37 mouse cellular contexts compared by ENCODE assay signal in genomic region chr16:16863978-16864377, GRCm38 (mm10). TPM values are rescaled to one million over a fixed set of nuclear protein-coding genes. Genes with fewer than 3 reads are reported as not detected.
A peak's percentile ranks its signal among the peaks of the same experiment; 100 is the strongest.
DNase-seq lines count a peak whose midpoint lies in the region; ATAC-seq and TF ChIP-seq lines count a peak whose summit lies in the region.
"Had no signal": no experiment of that assay in that cellular context is flagged by ENCODE, and none has a peak within 500 bp of the region (broad histone marks: within the 10 kb centered on the region; RNA-seq: fewer than 3 reads in every experiment).

TSS of gene Igll1 (minus strand) at chr16:16863985.

- no peaks in the 10 kb centered on the region; the same call in 1 of the 2 replicates for H3K4me1 ChIP-seq in kidney, adult 2 months (ENCODE audit: control insufficient read depth, insufficient read depth, low read length)
- H3K4me1 ChIP-seq in kidney, embryonic 15.5 days, result no peaks in the 10 kb centered on the region
- peaks cover 2 to 17% of the 10 kb centered on the region in 2 experiments; a peak in 3 of 4 replicates for H3K4me1 ChIP-seq in MEL (ENCODE audit: control insufficient read depth in 1 of 2, insufficient read depth in 2 of 2, low read length in 2 of 2)
- no peaks in the 10 kb centered on the region for H3K4me1 ChIP-seq in stomach, postnatal 0 days (replicated peaks; ENCODE audit: control insufficient read depth, insufficient read depth)
- H3K4me1 ChIP-seq: embryonic facial prominence, embryonic 15.5 days; hindbrain, embryonic 13.5 days; limb, embryonic 12.5 days; liver, embryonic 13.5 days; lung, embryonic 15.5 days; midbrain, embryonic 10.5 days had no signal

- no peak within 1 kb of the TSS for H3K4me3 ChIP-seq in kidney, adult 2 months (ENCODE audit: insufficient read depth, low read depth, low read length)
- no peak within 1 kb of the TSS for H3K4me3 ChIP-seq in kidney, embryonic 15.5 days (replicated peaks)
- no peak within 1 kb of the TSS for H3K4me3 ChIP-seq in MEL (ENCODE audit: control insufficient read depth in 1 of 2, insufficient read depth in 1 of 2, low read depth in 2 of 2, low read length in 2 of 2)
- no peak within 1 kb of the TSS for H3K4me3 ChIP-seq in stomach, postnatal 0 days (ENCODE audit: low read depth, low read length)
- H3K4me3 ChIP-seq: embryonic facial prominence, embryonic 15.5 days; heart, embryonic 12.5 days; hindbrain, embryonic 13.5 days; layer of hippocampus, adult 2 months; left cerebral cortex, adult 2 months; limb, embryonic 12.5 days; liver, embryonic 13.5 days; lung, embryonic 15.5 days; midbrain, embryonic 10.5 days had no signal

- no peaks in the 10 kb centered on the region for H3K79me2 ChIP-seq in MEL (ENCODE audit: control insufficient read depth, insufficient read depth, low read length, poor library complexity)

- no peaks in the 10 kb centered on the region for H3K27me3 ChIP-seq in kidney, adult 2 months (replicated peaks; ENCODE audit: control insufficient read depth, insufficient read depth, low read length)
- no peaks in the 10 kb centered on the region for H3K27me3 ChIP-seq in kidney, embryonic 15.5 days
- peaks cover 0 to 1% of the 10 kb centered on the region in 2 experiments; a peak in 1 of 4 replicates for H3K27me3 ChIP-seq in MEL (ENCODE audit: control insufficient read depth in 1 of 2, insufficient read depth in 2 of 2, low read length in 2 of 2)
- H3K27me3 ChIP-seq in stomach, postnatal 0 days (ENCODE audit: control insufficient read depth, insufficient read depth, low read length), result no peaks in the 10 kb centered on the region
- H3K27me3 ChIP-seq: embryonic facial prominence, embryonic 15.5 days; heart, embryonic 12.5 days; hindbrain, embryonic 13.5 days; limb, embryonic 12.5 days; liver, embryonic 13.5 days; lung, embryonic 15.5 days had no signal

- DNase-seq in kidney, adult 2 months, result no peak
- DNase-seq in thymus, postnatal 14 days, result peak; percentile 2
- DNase-seq in thymus, postnatal 0 days (ENCODE audit: low spot score), result no peak
- DNase-seq in MEL (ENCODE audit: low read depth, low spot score), result no peak
- DNase-seq in stomach, postnatal 0 days (ENCODE audit: low spot score), result peak; percentile 10
- DNase-seq: adrenal gland, postnatal 14 days; B cell, adult 2 months; cerebellum, adult 11-12 months; cerebellum, adult 9-11 months; gastrocnemius, postnatal 25 days; heart, adult 18-20 months; heart, postnatal 4 days; kidney, postnatal 25 days; liver, embryonic 13.5 days; retina, postnatal 1 day; right cerebral cortex, postnatal 25 days; spleen, adult 18-20 months had no signal

- TF ChIP-seq RAD21 in MEL (IDR thresholded peaks at IDR 0.05; ENCODE audit: low read depth, low read length), result no peak

- TF ChIP-seq POLR2A in kidney, adult 2 months (IDR thresholded peaks at IDR 0.05; ENCODE audit: low read depth, low read length), result no peak
- TF ChIP-seq POLR2A in MEL (IDR thresholded peaks at IDR 0.05; ENCODE audit: control insufficient read depth in 1 of 2, insufficient read depth in 1 of 2, low read depth in 1 of 2, low read length in 2 of 2, poor library complexity in 1 of 2), result no peak

- ATAC-seq in kidney, embryonic 15.5 days (replicated peaks; ENCODE audit: low FRiP score), result no peak
- ATAC-seq in stomach, postnatal 0 days (ENCODE audit: low FRiP score, low TSS enrichment), result no peak
- ATAC-seq in monocyte, adult 5-6 weeks (replicated peaks; ENCODE audit: insufficient number of reproducible peaks, low FRiP score, low TSS enrichment, poor library complexity, severe bottlenecking), result no peak
- ATAC-seq: forebrain, embryonic 14.5 days; intestine, embryonic 16.5 days had no signal

- peak within 1 kb of the TSS; percentile 76 for H3K27ac ChIP-seq in kidney, adult 2 months (ENCODE audit: insufficient read depth, low read depth, low read length)
- no peak within 1 kb of the TSS for H3K27ac ChIP-seq in kidney, embryonic 15.5 days
- peak within 1 kb of the TSS; percentile 23; the same call in 1 of the 2 replicates for H3K27ac ChIP-seq in MEL (ENCODE audit: control insufficient read depth, low read depth, low read length)
- H3K27ac ChIP-seq in stomach, postnatal 0 days (replicated peaks), result no peak within 1 kb of the TSS
- H3K27ac ChIP-seq: embryonic facial prominence, embryonic 15.5 days; hindbrain, embryonic 13.5 days; layer of hippocampus, adult 2 months; left cerebral cortex, adult 2 months; limb, embryonic 12.5 days; liver, embryonic 13.5 days; lung, embryonic 15.5 days; midbrain, embryonic 10.5 days had no signal

- no peak for TF ChIP-seq EP300 in MEL (IDR thresholded peaks at IDR 0.05; ENCODE audit: low read depth in 1 of 2, low read length in 2 of 2)
- no peak for TF ChIP-seq EP300 in stomach, postnatal 0 days (optimal IDR thresholded peaks at IDR 0.05)

- no peak within 1 kb of the TSS for H3K4me2 ChIP-seq in kidney, embryonic 15.5 days
- no peak within 1 kb of the TSS for H3K4me2 ChIP-seq in stomach, postnatal 0 days (replicated peaks; ENCODE audit: low read depth)
- H3K4me2 ChIP-seq: embryonic facial prominence, embryonic 15.5 days; heart, embryonic 12.5 days; hindbrain, embryonic 13.5 days; limb, embryonic 12.5 days; liver, embryonic 13.5 days; lung, embryonic 15.5 days had no signal

- WGBS in kidney, adult 2 months, result 73% methylated on average over 2 of the region's 2 CpGs
- 74% methylated on average over 2 of the region's 2 CpGs for WGBS in kidney, embryonic 15.5 days
- 81% methylated on average over 2 of the region's 2 CpGs for WGBS in stomach, postnatal 0 days

- no peaks in the 10 kb centered on the region for H3K9me3 ChIP-seq in kidney, embryonic 15.5 days (replicated peaks)
- no peaks in the 10 kb centered on the region for H3K9me3 ChIP-seq in MEL (replicated peaks; ENCODE audit: insufficient read depth, low read length)
- H3K9me3 ChIP-seq in stomach, postnatal 0 days (ENCODE audit: control insufficient read depth, low read length), result no peaks in the 10 kb centered on the region
- H3K9me3 ChIP-seq: embryonic facial prominence, embryonic 15.5 days; heart, embryonic 12.5 days; hindbrain, embryonic 13.5 days; limb, embryonic 12.5 days; liver, embryonic 13.5 days; lung, embryonic 15.5 days; midbrain, embryonic 10.5 days had no signal

- TF ChIP-seq CTCF in kidney, adult 2 months (conservative IDR thresholded peaks at IDR 0.05; ENCODE audit: insufficient read depth, insufficient read length, low read depth, low read length), result no peak
- TF ChIP-seq CTCF in MEL (IDR thresholded peaks at IDR 0.05 in 2 of 3, conservative IDR thresholded peaks at IDR 0.05 in 1 of 3; ENCODE audit: control insufficient read depth in 1 of 3, insufficient read depth in 1 of 3, low read depth in 2 of 3, low read length in 3 of 3, poor library complexity in 1 of 3, severe bottlenecking in 1 of 3), result no peak
- no peak for TF ChIP-seq CTCF in stomach, postnatal 0 days (IDR thresholded peaks at IDR 0.05; ENCODE audit: low read depth)

- no peak within 1 kb of the TSS for H3K9ac ChIP-seq in kidney, embryonic 15.5 days
- H3K9ac ChIP-seq in MEL (ENCODE audit: control insufficient read depth, low read depth, low read length, poor library complexity, severe bottlenecking), result no peak within 1 kb of the TSS
- no peak within 1 kb of the TSS for H3K9ac ChIP-seq in stomach, postnatal 0 days (ENCODE audit: low read length)
- H3K9ac ChIP-seq: embryonic facial prominence, embryonic 15.5 days; heart, embryonic 12.5 days; hindbrain, embryonic 13.5 days; limb, embryonic 12.5 days; liver, embryonic 13.5 days; lung, embryonic 15.5 days had no signal

- no peaks in the 10 kb centered on the region for H3K36me3 ChIP-seq in kidney, adult 2 months (ENCODE audit: control insufficient read depth, insufficient read depth, low read length)
- H3K36me3 ChIP-seq in kidney, embryonic 15.5 days, result no peaks in the 10 kb centered on the region
- peaks cover 0 to 23% of the 10 kb centered on the region in 2 experiments; a peak in 2 of 4 replicates for H3K36me3 ChIP-seq in MEL (ENCODE audit: control insufficient read depth in 1 of 2, insufficient read depth in 2 of 2, low read length in 2 of 2)
- no peaks in the 10 kb centered on the region for H3K36me3 ChIP-seq in stomach, postnatal 0 days (ENCODE audit: control insufficient read depth, insufficient read depth, low read length)
- H3K36me3 ChIP-seq: embryonic facial prominence, embryonic 15.5 days; heart, embryonic 12.5 days; hindbrain, embryonic 13.5 days; limb, embryonic 12.5 days; liver, embryonic 13.5 days; lung, embryonic 15.5 days; midbrain, embryonic 10.5 days had no signal

TF ChIP-seq in MEL, 35 proteins besides CTCF, POLR2A, EP300 and RAD21:
- TF ChIP-seq MXI1 (IDR thresholded peaks at IDR 0.05; ENCODE audit: low read depth, low read length), result no peak
- TF ChIP-seq TCF12 (IDR thresholded peaks at IDR 0.05; ENCODE audit: low read depth, low read length), result no peak
- no peak for TF ChIP-seq ETS1 (IDR thresholded peaks at IDR 0.05; ENCODE audit: low read depth, low read length)
- TF ChIP-seq CHD1 (IDR thresholded peaks at IDR 0.05; ENCODE audit: low read depth, low read length), result no peak
- no peak for TF ChIP-seq MAX (IDR thresholded peaks at IDR 0.05; ENCODE audit: low read length)
- TF ChIP-seq NRF1 (IDR thresholded peaks at IDR 0.05; ENCODE audit: insufficient read depth, low read depth, low read length, poor library complexity, severe bottlenecking), result no peak
- TF ChIP-seq E2F4 (IDR thresholded peaks at IDR 0.05; ENCODE audit: borderline replicate concordance, low read depth, low read length), result no peak
- no peak for TF ChIP-seq MAFK (IDR thresholded peaks at IDR 0.05; ENCODE audit: borderline replicate concordance, low read depth, low read length)
- TF ChIP-seq USF2 (IDR thresholded peaks at IDR 0.05; ENCODE audit: borderline replicate concordance in 1 of 2, insufficient read depth in 1 of 2, low read depth in 1 of 2, low read length in 2 of 2), result no peak
- TF ChIP-seq MYB (IDR thresholded peaks at IDR 0.05; ENCODE audit: low read depth, low read length), result no peak
- no peak for TF ChIP-seq NELFE (IDR thresholded peaks at IDR 0.05; ENCODE audit: low read depth, low read length)

RNA-seq across cellular contexts. Expression of gene Igll1, which starts in this region (rescaled TPM):
- 0.27 and 0.30 TPM in 2 replicates for polyA plus RNA-seq in kidney, adult 2 months (2012; rRNA removed)
- 0.19 and 0.61 TPM in 2 replicates for polyA plus RNA-seq in kidney, embryonic 15.5 days (2015; fragmentation: Nextera tagmentation; extraction: Ambion mirVana)
- 0.62 and 0.64 TPM in 2 replicates for polyA plus RNA-seq in thymus, postnatal 0 days (2015; fragmentation: Nextera tagmentation; extraction: Ambion mirVana)
- total RNA-seq in MEL (2012; rRNA removed), result not detected in 2 replicates
- polyA plus RNA-seq in MEL (2012; ENCODE audit: insufficient read depth in 1 of 2, insufficient read length in 2 of 2, low read depth in 1 of 2, low replicate concordance in 2 of 2, missing spikeins in 1 of 2), result not detected
- 0.19 TPM in 1 of 2 replicates, not detected in the other for polyA plus RNA-seq in stomach, postnatal 0 days (2015; fragmentation: Nextera tagmentation; extraction: Ambion mirVana)
- not detected in 3 replicates for total RNA-seq in monocyte, adult 5-6 weeks (2017)
- total RNA-seq: common myeloid progenitor, adult 5-6 weeks; gastrocnemius, adult 18-20 months; gastrocnemius, postnatal 25 days; heart, adult 18-20 months; heart, postnatal 4 days; layer of hippocampus, adult 2 months; layer of hippocampus, postnatal 14 days; left cerebral cortex, adult 2 months; left cerebral cortex, postnatal 25 days had no signal
- polyA plus RNA-seq: forebrain, embryonic 14.5 days; frontal cortex, adult 2 months; heart, embryonic 12.5 days; heart, postnatal 0 days; kidney, embryonic 14.5 days; neural tube, embryonic 14.5 days had no signal

Comparison
In these comparisons a context has a peak if more than half of its experiments do, and no peak if none do; other contexts are left out.
1. H3K27ac ChIP-seq: peak in kidney, adult 2 months (single experiment) and MEL (single experiment); none in kidney, embryonic 15.5 days (single experiment) and stomach, postnatal 0 days (single experiment).
2. Peak in DNase-seq in stomach, postnatal 0 days; RNA of the gene not detected or under 1 TPM.